Mouse (Mus musculus) telencephalon, adult 2 months (tissue): ENCODE measurements around the gene Dhx37.

Experiments
- DNase-seq: peaks from one replicate; pipeline ENCODE4 v3.0.0-alpha.2; 2011; ENCODE audit warnings: low read depth, low spot score

The Dhx37 gene

GRCm38 (mm10) chr5:125433793-125434337 is at the start of gene Dhx37:
TSS of gene Dhx37 (minus strand) at chr5:125434121.
- peak; percentile 93 for DNase-seq

DNA sequence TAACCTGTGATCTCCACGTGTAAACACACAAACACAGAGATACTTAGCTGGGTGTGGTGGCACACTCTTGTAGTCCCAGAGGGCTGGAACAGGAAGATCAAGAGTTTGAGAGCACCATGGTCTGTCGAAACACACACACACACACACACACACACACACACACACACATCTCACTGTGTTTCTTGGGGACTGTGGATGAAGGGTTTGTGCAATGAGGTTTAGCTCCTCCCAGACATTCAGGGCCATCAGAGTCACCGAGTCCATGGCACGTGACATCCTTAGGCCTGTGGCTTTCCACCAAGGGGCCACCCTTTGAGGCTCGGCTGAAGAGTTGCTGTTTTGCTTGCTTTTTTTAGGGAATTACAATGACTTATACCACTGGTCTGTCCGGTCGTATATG is 48.6 kb upstream of the Dhx37 start:
- DNase-seq: no peak

DNA sequence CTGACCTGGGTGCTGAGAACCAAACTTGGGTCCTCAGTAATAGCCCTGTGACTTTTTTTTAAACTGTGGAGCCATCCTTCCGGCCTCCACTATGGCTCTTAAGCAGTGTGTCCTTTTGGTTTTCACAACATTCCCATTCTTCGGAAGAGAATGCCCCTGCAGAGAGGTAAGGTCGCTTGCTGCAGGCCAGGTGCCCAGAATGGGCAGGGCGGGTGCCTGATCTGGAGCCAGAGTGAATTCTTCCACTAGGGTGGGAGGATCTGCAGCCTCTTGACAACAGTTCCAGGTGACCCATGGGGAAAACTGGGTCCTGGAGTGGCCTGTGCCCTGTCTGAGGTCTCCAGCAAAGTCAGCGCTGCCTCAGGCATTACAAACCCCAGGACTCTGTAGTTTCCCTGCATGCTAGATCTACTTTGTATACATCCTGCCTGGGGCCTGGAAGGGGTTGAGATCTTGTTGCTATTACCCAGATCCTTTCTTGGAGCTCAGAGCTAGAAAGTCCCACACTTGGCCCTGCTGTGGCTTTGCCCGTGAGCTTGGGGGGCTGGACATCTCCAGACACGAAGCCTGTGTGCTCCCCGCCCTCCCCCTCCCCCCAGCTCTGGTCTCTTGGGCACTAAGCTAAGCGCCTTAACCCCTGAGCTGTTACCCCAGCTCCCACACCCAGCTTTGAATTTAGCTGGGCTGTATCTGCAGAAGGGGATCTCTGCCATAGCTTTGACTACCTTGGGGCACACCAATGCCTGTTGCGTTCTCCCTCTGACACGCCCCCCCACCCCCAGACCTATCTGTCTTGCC is 46.7 kb upstream of the Dhx37 start:
- no peak for DNase-seq

GRCm38 (mm10) chr5:125479376-125479775 is 45.5 kb upstream of the Dhx37 start:
- no peak for DNase-seq

DNA sequence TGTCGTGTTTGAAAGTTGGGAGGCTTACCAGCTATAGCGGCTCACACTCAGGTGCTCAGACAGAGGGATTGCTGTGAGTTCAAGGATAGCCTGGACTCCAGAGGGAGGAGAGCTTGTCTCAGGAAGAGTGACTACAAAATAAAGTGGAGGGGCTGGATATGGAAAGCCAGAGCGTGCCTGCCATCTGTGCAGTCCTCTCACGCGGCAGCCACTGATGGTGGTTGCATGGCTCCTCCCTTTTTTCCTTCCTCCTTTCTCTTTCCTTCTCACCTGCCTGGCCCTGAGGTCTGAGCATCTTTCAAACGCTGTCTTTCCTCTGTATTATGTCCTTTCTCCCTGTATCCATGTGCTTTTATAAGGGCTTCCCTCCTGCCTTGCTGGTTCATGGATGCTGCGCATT is 44.1 kb upstream of the Dhx37 start:
- no peak for DNase-seq

GRCm38 (mm10) chr5:125477533-125477932 is 43.6 kb upstream of the Dhx37 start:
- no peak for DNase-seq

- DNase-seq: no peak
These were observed 42.9 kb upstream of the Dhx37 start for GRCm38 (mm10) chr5:125476799-125477198.

DNA sequence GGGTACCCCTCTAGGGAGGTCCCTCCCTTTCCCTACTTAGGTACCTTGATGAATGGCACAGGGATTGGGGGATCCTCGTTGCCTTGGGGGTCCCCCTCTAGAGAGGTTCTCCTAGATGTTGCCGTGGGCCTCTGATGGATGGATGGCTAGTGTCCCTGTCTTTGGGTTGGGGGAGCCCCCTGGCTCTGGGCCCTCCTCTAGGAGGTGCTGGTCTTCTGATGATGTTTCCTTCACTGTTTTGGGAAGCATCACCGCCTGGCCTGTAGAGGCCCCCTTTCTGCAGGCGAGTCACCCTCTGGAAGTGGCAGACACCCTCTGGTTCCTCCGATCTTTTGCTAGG is 42.3 kb upstream of the Dhx37 start:
- DNase-seq: no peak

DNA sequence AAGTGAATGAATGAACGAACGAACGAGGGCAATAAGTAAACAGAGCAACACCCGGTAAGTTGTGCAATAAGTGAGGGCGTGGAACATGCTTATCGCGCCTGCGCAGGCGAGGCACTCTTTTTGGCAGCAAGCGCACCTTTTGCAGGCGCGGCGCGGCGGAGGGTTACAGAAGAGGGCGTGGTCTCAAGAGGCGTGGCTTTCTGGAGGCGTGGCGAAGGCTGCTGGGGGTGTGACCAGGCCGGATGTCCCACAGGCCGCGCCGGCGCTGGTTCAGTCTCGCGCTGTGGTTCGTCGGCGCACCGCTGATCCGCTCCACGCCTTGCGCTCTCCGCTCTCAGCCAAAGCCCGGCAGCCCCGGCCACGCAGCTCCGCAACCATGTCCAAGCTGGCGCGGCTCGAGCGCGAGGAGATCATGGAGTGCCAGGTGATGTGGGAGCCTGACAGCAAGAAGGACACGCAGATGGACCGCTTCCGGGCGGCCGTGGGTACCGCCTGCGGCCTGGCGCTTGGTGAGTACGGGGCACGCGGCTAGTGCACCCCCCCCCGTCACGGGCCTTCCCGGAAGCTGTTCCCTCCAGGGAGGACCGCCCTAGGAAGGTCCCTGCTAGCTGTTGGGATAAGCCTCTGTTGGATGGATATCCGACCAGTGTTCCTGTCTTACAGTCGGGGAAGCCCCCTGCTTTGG is 41.8 kb upstream of the Dhx37 start, which contains the start of gene Aacs:
Gene Aacs (plus strand): TSS at position 214 of the 685 bp plus-strand sequence.
- DNase-seq: peak; percentile 97

- DNase-seq: no peak
These were observed 41.1 kb upstream of the Dhx37 start for GRCm38 (mm10) chr5:125475030-125475429.

DNA sequence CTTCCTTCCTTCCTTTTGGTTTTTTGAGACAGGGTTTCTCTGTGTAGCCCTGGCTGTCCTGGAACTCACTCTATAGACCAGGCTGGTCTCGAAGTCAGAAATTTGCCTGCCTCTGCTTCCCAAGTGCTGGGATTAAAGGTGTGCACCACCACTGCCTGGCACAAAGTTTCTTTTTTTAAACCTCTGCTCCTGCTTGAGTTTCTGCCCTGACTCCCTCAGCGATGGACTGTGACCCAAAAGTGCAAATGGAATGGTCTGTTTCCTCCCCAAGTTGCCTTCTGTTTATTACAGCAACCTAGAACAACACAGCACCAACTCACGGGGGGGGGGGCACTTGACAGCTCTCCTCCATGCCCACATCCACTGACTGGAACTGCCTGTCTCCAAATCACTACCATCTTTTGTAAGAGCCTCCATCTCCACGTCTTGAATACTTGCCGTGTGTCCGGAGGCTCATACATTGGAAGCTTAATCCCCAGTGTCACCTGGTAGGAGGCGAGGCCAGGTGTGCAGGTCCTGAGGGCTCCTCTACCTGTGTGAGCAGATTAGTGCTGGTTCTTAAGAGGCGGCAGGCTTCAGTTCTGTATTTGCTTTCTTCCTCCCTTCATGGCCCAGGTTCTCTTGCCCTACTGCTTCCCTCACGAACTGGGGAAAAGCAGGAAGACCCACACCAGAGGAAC is 39.0 kb upstream of the Dhx37 start:
- no peak for DNase-seq

DNA sequence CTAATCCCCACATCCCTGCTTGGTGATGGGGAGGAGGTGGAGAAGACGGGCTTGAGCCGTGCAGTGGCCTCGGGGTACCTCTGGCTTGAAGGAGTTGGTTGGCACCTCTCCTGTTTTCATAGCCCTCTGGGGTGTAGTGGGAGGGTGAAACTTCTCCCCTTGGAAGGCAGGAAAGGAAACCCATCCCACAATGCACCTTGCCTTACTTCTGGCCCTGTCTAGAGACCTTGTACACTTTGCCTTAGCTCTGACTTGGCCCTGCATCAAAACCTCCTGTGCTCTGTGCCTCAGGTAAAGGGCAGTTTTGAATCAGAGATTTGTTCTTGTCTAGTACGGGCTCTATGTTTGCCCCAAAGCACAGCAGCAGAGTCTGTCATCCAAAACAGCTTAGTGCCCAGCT is 36.8 kb upstream of the Dhx37 start:
- no peak for DNase-seq

DNA sequence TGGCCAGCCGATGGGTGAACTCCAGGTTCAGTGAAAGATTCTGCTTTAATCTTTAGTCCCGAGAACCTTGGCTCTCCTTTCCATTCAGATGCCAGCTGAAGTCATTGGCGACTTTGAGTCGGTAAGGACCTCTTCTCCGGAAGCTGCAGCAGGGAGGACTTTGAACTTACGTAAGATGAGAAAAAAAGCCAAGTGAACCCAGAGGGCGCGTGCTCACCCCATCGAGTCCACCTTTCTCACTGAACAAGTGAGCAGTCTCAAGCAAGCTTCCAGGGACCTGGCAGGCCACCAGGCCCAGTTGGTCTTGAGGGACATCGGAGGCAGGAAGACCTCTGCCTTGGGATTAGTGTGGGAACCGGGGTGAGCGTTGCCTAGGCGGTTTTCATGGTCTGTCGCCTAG is 33.3 kb upstream of the Dhx37 start:
- DNase-seq: no peak

DNA sequence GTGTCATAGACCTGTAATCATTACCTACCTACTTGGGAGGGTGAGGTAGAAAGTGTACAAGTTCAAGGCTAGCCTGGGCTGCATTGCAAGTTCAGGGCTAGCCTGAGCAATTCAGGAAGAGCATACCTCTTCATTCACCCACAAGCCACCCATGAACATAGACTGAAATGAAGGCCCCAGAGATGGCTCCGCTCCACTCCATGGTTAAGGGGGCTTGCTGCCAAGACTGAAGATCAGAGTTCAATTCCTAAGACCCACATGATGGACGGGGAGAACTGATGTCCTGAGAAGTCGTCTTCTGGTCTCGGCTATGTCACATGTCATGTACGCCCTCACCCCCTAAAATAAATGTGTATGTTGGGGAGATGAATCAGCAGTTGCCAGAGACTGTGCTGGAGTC is 32.6 kb upstream of the Dhx37 start:
- no peak for DNase-seq

- peak; percentile 98 for DNase-seq
These were observed 31.8 kb upstream of the Dhx37 start for GRCm38 (mm10) chr5:125465701-125466106.

- DNase-seq: no peak
These were observed 31.3 kb upstream of the Dhx37 start for GRCm38 (mm10) chr5:125465192-125465591.

DNA sequence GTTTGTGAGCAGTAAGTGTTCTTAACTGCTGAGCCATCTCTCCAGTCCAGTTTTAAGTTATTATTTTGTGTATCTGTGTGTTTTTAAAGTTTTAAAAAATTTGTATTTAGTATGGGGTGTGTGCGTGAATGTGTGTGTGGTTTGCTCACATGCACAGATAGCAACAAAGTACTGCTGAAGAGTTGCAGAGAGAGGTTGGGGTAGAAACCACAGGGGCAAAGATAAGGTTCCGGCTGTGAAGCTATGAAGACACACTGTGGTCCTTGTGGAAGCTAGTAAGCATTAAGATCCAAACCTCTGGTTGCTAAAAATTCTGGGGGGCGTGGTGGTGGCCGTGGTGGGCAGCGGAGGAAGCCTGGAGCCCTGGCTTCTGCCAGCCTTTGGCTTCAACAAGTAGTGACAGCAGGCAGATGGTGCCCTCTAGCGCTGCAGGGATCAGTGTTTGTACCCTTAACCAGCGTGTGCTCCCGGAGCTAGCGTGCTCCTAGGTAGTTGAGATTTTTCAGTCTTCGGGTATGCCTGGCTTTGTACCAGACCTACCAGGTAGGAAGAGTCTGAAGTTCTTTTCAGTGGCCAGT is 28.0 kb upstream of the Dhx37 start:
- no peak for DNase-seq

DNA sequence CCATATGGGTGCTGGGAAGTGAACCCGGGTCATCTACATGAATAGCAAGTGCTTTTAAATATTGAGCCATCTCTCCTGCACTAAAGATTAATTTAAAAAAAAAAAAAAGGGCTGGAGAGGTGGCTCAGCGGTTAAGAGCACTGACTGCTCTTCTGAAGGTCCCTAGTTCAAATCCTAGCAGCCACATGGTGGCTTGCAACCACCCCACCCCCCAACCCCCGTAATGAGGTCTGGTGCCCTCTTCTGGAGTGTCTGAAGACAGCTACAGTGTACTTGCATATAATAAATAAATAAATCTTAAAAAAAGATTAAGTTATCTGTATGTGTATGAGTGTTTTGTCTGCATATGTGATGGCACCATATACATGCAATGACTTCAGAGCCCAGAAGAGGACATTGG is 26.7 kb upstream of the Dhx37 start:
- DNase-seq: no peak

GRCm38 (mm10) chr5:125457538-125457937 is 23.6 kb upstream of the Dhx37 start:
- no peak for DNase-seq

DNA sequence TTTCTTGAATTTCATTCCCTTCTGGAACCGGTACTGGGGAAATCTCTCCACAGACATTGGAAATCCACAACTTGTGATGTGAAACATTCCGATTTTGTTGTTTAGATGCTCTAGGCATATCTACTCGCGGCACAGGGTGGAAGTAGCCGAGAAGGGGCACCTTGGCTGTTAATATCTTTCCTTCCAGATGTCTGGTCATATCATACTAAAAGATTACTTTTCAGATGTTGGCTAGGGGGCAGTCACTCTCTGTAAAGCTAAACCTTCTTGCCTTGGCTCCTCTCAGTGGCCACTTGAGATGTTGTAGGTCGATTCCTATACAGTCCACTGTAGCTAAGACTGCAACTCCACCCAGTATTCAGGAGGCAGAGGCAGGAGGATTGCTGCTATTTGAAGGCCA is 22.2 kb upstream of the Dhx37 start:
- no peak for DNase-seq

DNA sequence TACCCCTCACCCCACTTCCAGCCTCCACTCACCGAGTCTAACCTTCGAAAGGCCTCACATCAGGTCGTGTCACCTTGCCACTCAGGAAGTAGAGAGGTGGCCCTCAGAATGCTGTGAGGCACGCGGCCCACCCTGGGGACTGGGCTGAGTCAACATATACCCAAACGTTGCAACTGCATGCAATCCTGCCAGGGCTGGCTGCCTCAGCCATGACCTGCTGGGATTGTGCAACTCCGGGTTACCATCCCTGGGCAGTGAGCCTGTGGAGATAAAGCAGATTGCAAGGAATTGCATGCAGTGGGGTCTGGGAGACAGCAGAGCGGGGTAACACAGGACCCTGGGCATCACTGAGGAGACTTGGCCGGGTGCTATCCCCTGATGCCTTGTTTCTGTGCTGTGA is 18.7 kb upstream of the Dhx37 start:
- DNase-seq: no peak

- peak; percentile 62 for DNase-seq
These were observed 15.4 kb upstream of the Dhx37 start for GRCm38 (mm10) chr5:125449306-125449705.
